Mouse (Mus musculus) ES-Bruce4 (cell line): ENCODE results near the gene Lbx2. TPM values are rescaled to one million over a fixed set of nuclear protein-coding genes. Genes with fewer than 3 reads are reported as not detected.
A peak's percentile ranks its signal among the peaks of the same experiment; 100 is the strongest.

Source experiments
- H3K27ac ChIP-seq: 2 replicates; pipeline ENCODE4 v1.5.1; 2012; ENCODE audit warnings: low read length, inconsistent platforms; ENCODE audit not compliant: insufficient read depth
- H3K27me3 ChIP-seq: 2 replicates; pipeline ENCODE4 v1.6.1; 2012; ENCODE audit warnings: mild to moderate bottlenecking, low read length, inconsistent platforms; ENCODE audit not compliant: control insufficient read depth, poor library complexity, insufficient read depth, severe bottlenecking
- H3K36me3 ChIP-seq: 2 replicates; pipeline ENCODE4 v1.6.1; 2012; ENCODE audit warnings: inconsistent platforms, mild to moderate bottlenecking, low read length, moderate library complexity; ENCODE audit not compliant: control insufficient read depth, poor library complexity, insufficient read depth, severe bottlenecking
- H3K4me1 ChIP-seq: one replicate; pipeline ENCODE4 v1.8.1; 2011; ENCODE audit warnings: low read length; ENCODE audit not compliant: control insufficient read depth, insufficient read depth
- H3K4me3 ChIP-seq: 2 replicates; pipeline ENCODE4 v1.5.1; 2011; ENCODE audit warnings: low read depth, mild to moderate bottlenecking, low read length
- H3K9ac ChIP-seq: 2 replicates; pipeline ENCODE4 v1.6.1; 2012; ENCODE audit warnings: low read depth, mild to moderate bottlenecking, inconsistent platforms; ENCODE audit not compliant: poor library complexity, severe bottlenecking
- H3K9me3 ChIP-seq: replicated peaks from 2 replicates; pipeline ENCODE4 v1.6.1; 2012; ENCODE audit warnings: mild to moderate bottlenecking, low read length, inconsistent platforms; ENCODE audit not compliant: control insufficient read depth, poor library complexity, insufficient read depth, severe bottlenecking
- CTCF ChIP-seq: IDR thresholded peaks from one replicate; pipeline ENCODE4 v1.8.1; 2011; ENCODE audit warnings: low read depth, low read length
- EP300 ChIP-seq: IDR thresholded peaks from 2 replicates; pipeline ENCODE4 v1.6.1; 2011; ENCODE audit warnings: low read depth, low read length; ENCODE audit not compliant: insufficient read depth
- POLR2A ChIP-seq: IDR thresholded peaks from one replicate; pipeline ENCODE4 v1.8.1; 2011; ENCODE audit warnings: low read length; ENCODE audit not compliant: insufficient read depth
- polyA plus RNA-seq: library from polyadenylated mRNA; stranded (reverse); fragments of >200 nt; gene quantifications from 2 replicates; pipeline ENCODE4 v1.2.4, GENCODE M21; 2011; ENCODE audit warnings: low read depth; ENCODE audit not compliant: missing spikeins, insufficient read depth, insufficient read length

Lbx2 gene
- polyA plus RNA-seq, 1 experiment: not detected

- Histone ChIP-seq H3K4me1 (no peaks in the 10 kb centered on the region), H3K27me3 (no peaks in the 10 kb centered on the region), H3K36me3 (0 out of 2 replicates have a peak, but pooled peaks cover 4% of the 10 kb centered on the region), H3K9me3 (no peaks in the 10 kb centered on the region), H3K9ac (no peak overlapping the region), H3K27ac (no peak overlapping the region), H3K4me3 (no peak overlapping the region)
- TF ChIP-seq EP300: no peak
- TF ChIP-seq CTCF: no peak
- no peak for TF ChIP-seq POLR2A
Observed at GRCm38 (mm10) chr6:83118369-83118768, 32.2 kb downstream of the Lbx2 start.

- Histone ChIP-seq H3K4me1 (no peaks in the 10 kb centered on the region), H3K27ac (no peak overlapping the region), H3K9ac (no peak overlapping the region), H3K4me3 (no peak overlapping the region), H3K9me3 (no peaks in the 10 kb centered on the region), H3K27me3 (no peaks in the 10 kb centered on the region), H3K36me3 (0 out of 2 replicates have a peak, but pooled peaks cover 4% of the 10 kb centered on the region)
- no peak for TF ChIP-seq CTCF
- no peak for TF ChIP-seq EP300
- TF ChIP-seq POLR2A: no peak
Observed at GRCm38 (mm10) chr6:83118825-83119733, 32.9 kb downstream of the Lbx2 start.

- no peak overlapping the region for H3K27ac ChIP-seq
- no peak overlapping the region for H3K4me3 ChIP-seq
- no peaks in the 10 kb centered on the region for H3K27me3 ChIP-seq
- 0 out of 2 replicates have a peak, but pooled peaks cover 4% of the 10 kb centered on the region for H3K36me3 ChIP-seq
- no peak overlapping the region for H3K9ac ChIP-seq
- TF ChIP-seq CTCF: no peak
- no peak for TF ChIP-seq POLR2A
- TF ChIP-seq EP300: no peak
- H3K9me3 ChIP-seq: no peaks in the 10 kb centered on the region
- no peaks in the 10 kb centered on the region for H3K4me1 ChIP-seq
Observed at GRCm38 (mm10) chr6:83119734-83120051, 33.5 kb downstream of the Lbx2 start.

DNA sequence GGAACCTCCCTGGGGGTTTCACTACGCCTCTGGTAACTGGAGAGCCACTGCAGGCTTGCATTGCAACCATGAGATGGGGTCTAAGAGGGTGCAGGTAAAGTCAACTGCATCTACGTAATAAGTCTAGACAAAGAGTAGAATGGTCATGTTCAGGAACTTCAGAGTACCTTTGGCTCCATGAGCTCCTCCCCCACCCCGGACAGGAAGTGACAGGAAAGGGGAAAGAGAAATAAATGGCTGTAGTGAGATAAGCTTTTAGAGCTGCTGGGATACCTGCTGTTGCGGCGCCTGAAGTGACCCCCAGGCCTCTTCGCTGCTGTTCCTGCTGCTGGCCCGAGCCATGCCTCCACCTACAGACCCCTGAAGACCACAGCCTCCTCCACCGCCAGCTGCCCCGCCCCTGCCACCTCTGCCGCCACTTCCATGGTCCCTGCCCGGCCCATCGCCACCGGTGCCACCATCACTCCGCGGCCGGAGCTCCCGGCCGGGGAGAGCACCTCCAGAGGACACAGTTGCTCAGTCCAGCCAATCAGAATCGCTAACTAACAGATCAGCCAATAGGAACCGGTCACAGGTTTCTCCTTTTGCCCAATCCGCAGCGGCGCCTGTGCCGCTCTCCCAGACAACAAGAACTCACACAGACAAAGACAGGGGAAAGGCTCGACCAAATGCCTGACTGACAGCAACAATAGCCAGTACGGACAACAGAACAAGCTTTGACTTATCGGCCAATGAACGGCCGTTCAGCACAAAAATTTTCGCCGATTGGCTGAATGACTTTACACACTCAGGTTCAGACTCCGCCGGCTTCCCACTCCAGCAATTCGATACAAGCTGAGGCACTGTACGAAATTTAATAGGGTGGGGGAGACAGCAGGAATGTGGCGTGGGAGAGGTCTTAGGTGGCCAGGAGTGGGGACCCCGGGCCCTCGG, 35.0 kb downstream of the Lbx2 start, which contains the start of gene Wbp1:
Gene Wbp1 (minus strand): TSS at position 630 of the 933 bp plus-strand sequence.
- 0 out of 2 replicates have a peak, but pooled peaks cover 4% of the 10 kb centered on the region for H3K36me3 ChIP-seq
- H3K27ac ChIP-seq: peak within 1 kb of the TSS; percentile 25
- peak within 1 kb of the TSS; percentile 85 for H3K4me3 ChIP-seq
- TF ChIP-seq POLR2A (peak; percentile 47), EP300 (no peak), CTCF (no peak)
- H3K9ac ChIP-seq: peak within 1 kb of the TSS; percentile 86
- no peaks in the 10 kb centered on the region for H3K4me1 ChIP-seq
- H3K9me3 ChIP-seq: no peaks in the 10 kb centered on the region
- H3K27me3 ChIP-seq: no peaks in the 10 kb centered on the region

DNA sequence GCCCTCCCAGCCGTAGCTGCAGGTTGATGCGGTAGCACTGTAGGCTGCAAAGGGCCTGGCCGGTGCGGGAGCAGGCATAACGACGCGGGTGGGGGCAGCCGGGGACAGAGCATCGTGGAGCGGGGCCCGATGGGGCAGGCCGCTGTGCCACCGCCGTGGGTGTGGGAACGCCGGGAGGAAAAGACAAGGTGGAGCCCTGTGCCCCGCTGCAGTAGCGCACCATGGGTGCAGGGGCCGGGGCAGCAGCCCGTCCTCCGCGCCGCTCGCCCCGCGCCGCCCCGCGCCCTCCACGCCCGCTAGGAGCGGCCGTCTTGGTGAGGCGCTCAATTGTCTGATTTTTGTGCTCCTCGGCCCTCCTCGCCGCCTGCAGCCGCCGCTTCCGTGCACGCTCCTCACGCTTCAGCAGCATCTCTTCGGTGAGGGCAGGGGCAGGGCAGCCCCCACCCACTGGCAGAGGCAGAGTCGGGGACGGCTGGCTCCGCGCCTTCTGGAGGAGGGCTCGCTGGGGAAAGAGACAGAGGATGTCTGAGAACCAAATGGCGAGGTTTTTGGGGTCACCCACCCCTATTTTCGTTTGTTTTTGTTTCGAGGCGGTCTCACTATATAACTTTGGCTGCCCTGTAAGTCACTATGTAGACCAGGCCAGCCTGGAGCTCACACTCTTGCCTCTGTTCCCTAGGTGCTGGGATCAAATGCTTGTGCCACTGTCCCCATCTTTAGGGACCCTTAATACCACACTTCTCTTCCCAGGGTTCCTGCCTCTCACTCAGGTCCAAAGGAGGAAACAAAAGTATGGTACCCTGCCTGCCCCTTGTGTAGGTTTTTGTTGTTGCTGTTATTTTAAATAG, 35.9 kb downstream of the Lbx2 start:
- H3K9me3 ChIP-seq: no peaks in the 10 kb centered on the region
- no peak for TF ChIP-seq CTCF
- no peak for TF ChIP-seq EP300
- TF ChIP-seq POLR2A: no peak
- H3K36me3 ChIP-seq: 0 out of 2 replicates have a peak, but pooled peaks cover under 1% of the 10 kb centered on the region
- no peaks in the 10 kb centered on the region for H3K27me3 ChIP-seq
- no peaks in the 10 kb centered on the region for H3K4me1 ChIP-seq
- peak overlapping the region; percentile 25; the same call in 1 of the 2 replicates for H3K27ac ChIP-seq
- peak overlapping the region; percentile 86 for H3K9ac ChIP-seq
- peak overlapping the region; percentile 85 for H3K4me3 ChIP-seq
